In the genomic region with DNA sequence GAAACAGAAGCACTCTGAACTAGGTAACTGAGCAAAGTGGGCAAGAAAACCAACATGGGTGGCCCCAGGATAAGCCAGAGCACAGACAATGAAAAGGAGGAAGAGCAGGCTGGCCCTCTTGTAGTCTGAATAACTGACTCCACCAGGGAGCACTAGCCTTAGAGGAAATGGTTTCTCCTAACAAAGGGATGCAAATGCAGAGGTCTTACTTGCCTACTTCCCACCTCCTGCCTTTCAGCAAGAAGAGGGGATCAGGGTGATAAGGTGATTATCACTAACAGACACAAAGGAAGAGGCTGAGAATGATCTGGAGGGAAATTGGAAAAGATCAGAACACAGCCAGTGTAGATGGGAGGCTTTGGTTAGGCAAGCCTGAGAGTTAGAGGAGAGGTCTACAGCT, we compare ENCODE assay signal across 23 mouse cellular contexts. TPM values are rescaled to one million over a fixed set of nuclear protein-coding genes. Genes with fewer than 3 reads are reported as not detected.
A peak's percentile ranks its signal among the peaks of the same experiment; 100 is the strongest.
DNase-seq lines count a peak whose midpoint lies in the region; ATAC-seq lines count a peak whose summit lies in the region.
"Had no signal": no experiment of that assay in that cellular context is flagged by ENCODE, and none has a peak within 500 bp of the region (broad histone marks: within the 10 kb centered on the region; RNA-seq: fewer than 3 reads in every experiment).

No protein-coding gene starts in this region.

- H3K36me3 ChIP-seq in heart, embryonic 12.5 days = no peaks in the 10 kb centered on the region
- no peaks in the 10 kb centered on the region for H3K36me3 ChIP-seq in kidney, embryonic 15.5 days
- H3K36me3 ChIP-seq in heart, embryonic 10.5 days = no peaks in the 10 kb centered on the region; the same call in 1 of the 2 replicates
- H3K36me3 ChIP-seq: embryonic facial prominence, embryonic 12.5 days; heart, embryonic 13.5 days; hindbrain, embryonic 13.5 days; intestine, embryonic 15.5 days had no signal

- no peaks in the 10 kb centered on the region for H3K27me3 ChIP-seq in heart, embryonic 12.5 days (replicated peaks)
- H3K27me3 ChIP-seq in kidney, embryonic 15.5 days = no peaks in the 10 kb centered on the region
- H3K27me3 ChIP-seq in heart, embryonic 10.5 days (ENCODE audit: insufficient read depth, poor library complexity, severe bottlenecking) = no peaks in the 10 kb centered on the region
- H3K27me3 ChIP-seq: embryonic facial prominence, embryonic 12.5 days; heart, embryonic 13.5 days; hindbrain, embryonic 13.5 days; intestine, embryonic 15.5 days had no signal

- no peak overlapping the region for H3K4me3 ChIP-seq in heart, embryonic 12.5 days
- no peak overlapping the region for H3K4me3 ChIP-seq in kidney, embryonic 15.5 days (replicated peaks)
- H3K4me3 ChIP-seq in brown adipose tissue, adult 24 weeks (ENCODE audit: insufficient read depth, low read depth, low read length) = no peak overlapping the region
- no peak overlapping the region for H3K4me3 ChIP-seq in heart, embryonic 10.5 days
- H3K4me3 ChIP-seq: embryonic facial prominence, embryonic 12.5 days; heart, embryonic 13.5 days; hindbrain, embryonic 13.5 days; intestine, embryonic 15.5 days had no signal

- no peak overlapping the region for H3K4me2 ChIP-seq in heart, embryonic 12.5 days
- no peak overlapping the region for H3K4me2 ChIP-seq in kidney, embryonic 15.5 days
- H3K4me2 ChIP-seq: embryonic facial prominence, embryonic 12.5 days; heart, embryonic 13.5 days; hindbrain, embryonic 13.5 days; intestine, embryonic 15.5 days had no signal

- H3K4me1 ChIP-seq in heart, embryonic 12.5 days (replicated peaks) = 0 out of 2 replicates have a peak, but pooled peaks cover 11% of the 10 kb centered on the region
- peaks cover 16% of the 10 kb centered on the region for H3K4me1 ChIP-seq in kidney, embryonic 15.5 days
- peaks cover 11% of the 10 kb centered on the region for H3K4me1 ChIP-seq in brown adipose tissue, adult 24 weeks (ENCODE audit: control insufficient read depth, insufficient read depth, insufficient read length, low read length)
- H3K4me1 ChIP-seq in heart, embryonic 10.5 days = peaks cover 12% of the 10 kb centered on the region; the same call in 1 of the 2 replicates
- H3K4me1 ChIP-seq: embryonic facial prominence, embryonic 12.5 days; intestine, embryonic 15.5 days had no signal

- H3K9me3 ChIP-seq in heart, embryonic 12.5 days (replicated peaks) = no peaks in the 10 kb centered on the region
- H3K9me3 ChIP-seq in kidney, embryonic 15.5 days (replicated peaks) = no peaks in the 10 kb centered on the region
- H3K9me3 ChIP-seq in heart, embryonic 10.5 days = no peaks in the 10 kb centered on the region
- H3K9me3 ChIP-seq: embryonic facial prominence, embryonic 12.5 days; G1E; heart, embryonic 13.5 days; hindbrain, embryonic 13.5 days; intestine, embryonic 15.5 days had no signal

- no peak overlapping the region for H3K27ac ChIP-seq in heart, embryonic 12.5 days (ENCODE audit: poor library complexity, severe bottlenecking)
- 0 out of 2 replicates have a peak overlapping the region, but pooled peaks have one; percentile 37 for H3K27ac ChIP-seq in kidney, embryonic 15.5 days
- H3K27ac ChIP-seq in brown adipose tissue, adult 24 weeks (replicated peaks; ENCODE audit: low read depth, low read length) = peak overlapping the region; percentile 75
- H3K27ac ChIP-seq in heart, embryonic 10.5 days = no peak overlapping the region
- H3K27ac ChIP-seq: embryonic facial prominence, embryonic 12.5 days; heart, embryonic 13.5 days; hindbrain, embryonic 13.5 days; intestine, embryonic 15.5 days had no signal

- no peak overlapping the region for H3K9ac ChIP-seq in heart, embryonic 12.5 days
- H3K9ac ChIP-seq in kidney, embryonic 15.5 days = no peak overlapping the region
- H3K9ac ChIP-seq: embryonic facial prominence, embryonic 12.5 days; heart, embryonic 13.5 days; hindbrain, embryonic 13.5 days; intestine, embryonic 15.5 days had no signal

- ATAC-seq in heart, embryonic 12.5 days (ENCODE audit: insufficient number of reproducible peaks, low FRiP score) = no peak
- no peak for ATAC-seq in kidney, embryonic 15.5 days (replicated peaks; ENCODE audit: low FRiP score)
- ATAC-seq: activated CD4-positive, CD25-positive, alpha-beta regulatory T cell, adult 4 months; forebrain, embryonic 16.5 days; intestine, embryonic 15.5 days had no signal

- DNase-seq in heart, adult 11 months = peak; percentile 58
- DNase-seq in kidney, postnatal 14 days = no peak
- peak; percentile 80 for DNase-seq in ES-CJ7 (ENCODE audit: low read depth, low spot score)
- no peak for DNase-seq in heart, adult 9 months (ENCODE audit: low spot score in 2 of 2)
- DNase-seq in heart, embryonic 10.5 days (ENCODE audit: low spot score) = no peak
- DNase-seq: adrenal gland, adult 2 months; adrenal gland, postnatal 25 days; cerebellum, adult 2 months; cerebellum, postnatal 10 days; embryo, embryonic 11 days; gastrocnemius, postnatal 14 days; heart, postnatal 4 days; kidney, adult 18-20 months had no signal

RNA-seq across cellular contexts. Expression of a gene that starts 55.2 kb away (rescaled TPM):
- 6.6 and 7.4 TPM in 2 replicates for polyA plus RNA-seq in heart, embryonic 12.5 days (2016; fragmentation: Nextera tagmentation; extraction: Ambion mirVana)
- polyA plus RNA-seq in kidney, embryonic 15.5 days (2015; fragmentation: Nextera tagmentation; extraction: Ambion mirVana) = 13.4 and 14.1 TPM in 2 replicates
- 19.8 and 28.1 TPM in 2 replicates for polyA plus RNA-seq in brown adipose tissue, adult 24 weeks (2012; ENCODE audit: insufficient read depth, insufficient read length, missing spikeins)
- 8.6 and 11.9 TPM in 2 replicates for polyA plus RNA-seq in heart, embryonic 10.5 days (2016; fragmentation: Nextera tagmentation; extraction: Ambion mirVana)

Comparison
In these comparisons a context has a peak if more than half of its experiments do, and no peak if none do; other contexts are left out.
1. DNase-seq: peak in heart, adult 11 months (single experiment) and ES-CJ7 (single experiment); none in kidney, postnatal 14 days (single experiment), heart, adult 9 months (0 of 2) and heart, embryonic 10.5 days (single experiment).
2. H3K27ac ChIP-seq: peak in kidney, embryonic 15.5 days (single experiment) and brown adipose tissue, adult 24 weeks (single experiment); none in heart, embryonic 12.5 days (single experiment) and heart, embryonic 10.5 days (single experiment).